Mouse (Mus musculus): ENCODE measurements at regions not wholly inside any gene's neighbourhood (a gene's known extent, or its start where the extent isn't known, plus 50 kb on each side); places are given as distances from the start of the nearest gene placed in this dataset.

GRCm38 (mm10) chr4:150758467-150759237 lies 95.1 kb upstream of the Errfi1 start:
- DNase-seq = no peak

- no peak for DNase-seq
Observed at GRCm38 (mm10) chr4:150757815-150758426, 95.8 kb upstream of the Errfi1 start.

- no peak for DNase-seq
Observed at GRCm38 (mm10) chr4:150757291-150757741, 96.4 kb upstream of the Errfi1 start.

- DNase-seq = no peak
Observed at GRCm38 (mm10) chr4:150755446-150755845, 98.3 kb upstream of the Errfi1 start.

- DNase-seq = no peak
Observed at GRCm38 (mm10) chr4:150752151-150752550, 100.2 kb upstream of the Slc45a1 start.

- no peak for DNase-seq
Observed at GRCm38 (mm10) chr4:150750445-150751213, 98.7 kb upstream of the Slc45a1 start.

GRCm38 (mm10) chr4:150749066-150749465 lies 97.1 kb upstream of the Slc45a1 start:
- DNase-seq = no peak

- DNase-seq = no peak
Observed at GRCm38 (mm10) chr4:150748099-150749000, 96.4 kb upstream of the Slc45a1 start.

- DNase-seq = no peak
Observed at GRCm38 (mm10) chr4:150746430-150746923, 94.5 kb upstream of the Slc45a1 start.

- DNase-seq = peak; percentile 83
Observed at GRCm38 (mm10) chr4:150745529-150746429, 93.8 kb upstream of the Slc45a1 start.

GRCm38 (mm10) chr4:150743508-150743907 lies 91.5 kb upstream of the Slc45a1 start:
- no peak for DNase-seq

GRCm38 (mm10) chr4:150743103-150743502 lies 91.1 kb upstream of the Slc45a1 start:
- DNase-seq = no peak

GRCm38 (mm10) chr4:150741810-150742209 lies 89.8 kb upstream of the Slc45a1 start:
- DNase-seq = no peak

GRCm38 (mm10) chr4:150740167-150740566 lies 88.2 kb upstream of the Slc45a1 start:
- no peak for DNase-seq

- peak; percentile 28 for DNase-seq
Observed at GRCm38 (mm10) chr4:150738736-150739135, 86.8 kb upstream of the Slc45a1 start.

- DNase-seq = no peak
Observed at GRCm38 (mm10) chr4:150730061-150730812, 78.3 kb upstream of the Slc45a1 start.

GRCm38 (mm10) chr4:150726539-150726938 lies 74.6 kb upstream of the Slc45a1 start:
- no peak for DNase-seq

GRCm38 (mm10) chr4:150726136-150726480 lies 74.1 kb upstream of the Slc45a1 start:
- DNase-seq = no peak

- DNase-seq = no peak
Observed at GRCm38 (mm10) chr4:150725443-150726135, 73.6 kb upstream of the Slc45a1 start.

- DNase-seq = no peak
Observed at GRCm38 (mm10) chr4:150724823-150725222, 72.8 kb upstream of the Slc45a1 start.

All from kidney, adult 18-20 months (tissue).